Mouse (Mus musculus): ENCODE measurements at regions not wholly inside any gene's neighbourhood (a gene's known extent, or its start where the extent isn't known, plus 50 kb on each side); places are given as distances from the start of the nearest gene placed in this dataset.

DNA sequence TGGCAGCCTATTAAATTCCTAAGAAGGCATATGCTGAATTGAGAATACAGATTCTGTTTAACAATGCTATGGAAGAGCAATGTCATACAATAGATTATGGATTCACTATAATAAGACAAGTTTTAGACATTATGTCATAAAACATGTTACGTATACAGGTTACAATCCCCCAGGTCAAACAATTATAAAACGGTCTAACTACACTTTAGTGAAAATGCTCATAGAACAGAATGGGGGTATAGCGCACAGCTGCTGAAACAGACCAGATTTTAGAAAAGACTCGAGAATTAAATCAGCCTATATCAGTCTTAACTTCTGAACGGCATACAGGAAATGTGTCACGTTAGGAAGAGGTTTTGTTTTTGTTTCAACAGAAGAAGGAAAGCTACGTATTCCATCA is 660.5 kb upstream of the Sel1l start:
- no peak for DNase-seq (ENCODE audit: inconsistent age in 2 of 2, low spot score in 1 of 2)

DNA sequence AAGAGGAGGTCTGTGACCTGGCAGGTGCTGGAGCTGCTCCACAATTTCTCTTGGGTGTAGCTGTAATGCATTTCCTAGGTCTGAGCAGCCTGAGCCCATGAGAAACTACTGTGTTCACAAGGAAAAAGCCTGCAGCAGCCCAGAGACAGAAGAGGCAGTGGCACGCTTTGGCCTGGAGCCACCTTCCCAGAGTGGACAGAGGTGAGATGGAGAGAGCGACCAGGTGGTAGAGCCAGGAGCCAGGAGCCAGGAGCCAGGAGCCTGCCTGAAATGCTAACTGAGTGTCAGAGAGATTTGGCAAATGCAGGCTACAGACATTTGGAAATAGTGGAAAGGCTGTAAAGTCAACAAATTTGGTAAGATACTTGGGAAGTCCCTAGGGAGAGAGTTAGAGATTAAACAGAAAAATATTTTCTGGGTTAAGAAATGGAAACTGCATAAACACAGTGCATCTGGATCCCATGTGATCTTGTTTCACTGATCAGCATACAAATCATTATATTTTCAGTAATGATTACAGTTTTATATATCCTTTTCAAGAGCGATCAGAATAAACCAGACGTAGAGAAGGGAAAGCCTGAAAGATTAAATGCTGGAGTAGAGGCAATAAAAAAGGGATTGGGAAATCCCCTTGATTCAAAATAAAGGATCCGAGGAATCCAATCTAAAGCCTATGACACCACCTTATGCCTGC is 660.0 kb upstream of the Sel1l start:
- DNase-seq (ENCODE audit: inconsistent age in 2 of 2, low spot score in 1 of 2) = no peak

DNA sequence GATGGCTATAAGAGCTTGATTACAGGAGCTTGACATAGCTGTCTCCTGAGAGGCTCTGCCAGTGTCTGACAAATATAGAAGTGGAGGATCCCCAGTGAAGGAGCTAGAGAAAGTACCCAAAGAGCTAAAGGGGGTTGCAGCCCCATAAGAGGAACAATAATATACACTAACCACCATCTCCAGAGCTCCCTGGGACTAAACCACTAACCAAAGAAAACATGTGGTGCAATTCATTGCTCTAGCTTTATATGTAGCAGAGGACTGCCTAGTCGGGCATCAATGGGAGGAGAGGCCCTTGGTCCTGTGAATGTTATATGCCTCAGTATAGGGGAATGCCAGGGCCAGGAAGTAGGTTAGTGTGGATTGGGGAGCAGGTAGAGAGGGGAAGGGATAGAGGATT is 635.0 kb upstream of the Sel1l start:
- no peak for DNase-seq (ENCODE audit: inconsistent age in 2 of 2, low spot score in 1 of 2)

DNA sequence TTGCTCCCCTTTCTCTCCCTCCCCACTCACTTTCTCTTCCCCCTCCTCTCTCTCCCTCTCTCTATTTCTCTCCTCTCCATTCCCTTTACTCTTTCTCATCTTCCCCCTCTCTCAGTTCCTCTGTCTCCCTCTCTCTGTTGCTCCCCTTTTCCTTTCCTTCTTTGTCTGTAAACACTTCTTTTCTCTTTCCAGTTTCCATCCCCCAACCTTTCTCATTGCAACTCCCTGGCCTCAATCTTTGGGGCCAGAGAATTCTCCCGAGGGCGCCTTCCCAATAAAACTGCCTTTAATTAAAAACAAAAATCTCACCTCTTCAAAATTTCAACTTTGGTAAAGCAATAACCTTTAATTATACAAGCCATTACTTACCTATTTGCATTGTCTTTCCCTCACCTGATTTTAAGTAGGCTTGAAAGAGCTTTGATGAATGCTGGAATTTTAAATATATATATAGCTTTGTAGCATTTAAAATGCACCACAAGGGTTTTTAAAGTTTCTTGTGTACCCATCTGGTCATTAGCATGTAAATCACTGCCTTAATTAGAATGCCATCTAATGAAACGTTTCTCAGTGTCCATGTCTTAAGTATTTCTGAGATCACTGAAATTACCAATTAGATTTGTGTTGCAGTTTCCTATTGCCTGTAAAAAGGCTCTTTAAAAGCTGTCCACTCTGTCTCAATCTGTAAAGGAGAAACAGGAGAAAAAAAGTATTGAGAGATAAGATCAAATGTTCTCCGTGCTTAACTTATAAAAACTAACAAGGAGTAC is 625.5 kb upstream of the Sel1l start:
- no peak for DNase-seq (ENCODE audit: inconsistent age in 2 of 2, low spot score in 1 of 2)

DNA sequence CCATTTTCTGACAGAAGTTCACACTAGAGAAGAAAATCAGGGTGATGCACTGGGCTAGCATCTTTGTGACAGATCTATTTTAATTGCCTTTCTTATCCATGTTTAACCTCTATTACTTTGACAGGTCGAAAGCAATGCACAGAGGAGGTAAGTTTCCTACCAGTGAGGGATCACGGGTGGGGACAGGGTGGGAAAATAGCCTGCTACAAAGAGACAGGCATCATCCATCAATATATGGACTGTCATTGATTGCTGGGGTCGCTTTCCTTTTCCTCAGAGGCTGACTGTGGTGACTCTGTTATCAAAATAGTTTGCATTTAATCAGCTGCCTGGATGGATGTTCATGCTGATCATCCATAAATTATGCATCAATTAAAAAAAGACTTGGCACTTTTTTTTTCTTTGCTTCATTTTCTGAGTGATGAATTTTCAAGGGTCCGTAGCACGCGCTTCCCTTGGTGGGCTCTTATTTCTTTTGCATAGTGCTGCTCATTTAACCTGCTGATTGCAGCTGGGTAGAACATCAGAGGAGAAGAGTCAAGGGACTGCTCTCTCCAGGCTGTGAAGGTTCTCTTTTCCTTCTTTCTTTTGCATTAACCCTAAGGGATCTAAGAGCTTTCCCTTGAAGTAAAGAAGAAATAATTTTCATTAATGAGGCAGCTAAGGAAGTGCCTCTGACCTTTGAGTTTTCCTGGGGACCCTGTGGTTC is 602.3 kb upstream of the Sel1l start:
- DNase-seq (ENCODE audit: inconsistent age in 2 of 2, low spot score in 1 of 2) = no peak

DNA sequence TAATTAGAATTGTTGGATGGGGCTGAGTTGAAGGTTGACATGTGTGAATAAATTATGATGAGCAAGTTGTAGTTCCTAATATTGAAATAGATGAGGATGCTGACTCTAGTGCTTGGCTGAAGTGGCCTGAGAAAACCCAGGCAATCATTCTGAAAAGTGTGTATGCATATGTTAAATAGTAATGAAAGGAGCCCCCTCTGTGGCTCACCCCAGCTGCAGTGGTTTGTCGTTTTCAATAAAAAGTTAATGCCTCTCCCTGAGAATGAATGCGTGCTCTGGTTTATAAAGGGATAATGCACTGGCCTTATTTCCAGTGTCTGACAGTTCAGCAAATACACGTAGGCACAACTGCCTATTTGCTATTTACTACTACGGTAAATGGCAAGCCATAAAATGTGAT is 569.5 kb upstream of the Sel1l start:
- DNase-seq (ENCODE audit: inconsistent age in 2 of 2, low spot score in 1 of 2) = no peak

DNA sequence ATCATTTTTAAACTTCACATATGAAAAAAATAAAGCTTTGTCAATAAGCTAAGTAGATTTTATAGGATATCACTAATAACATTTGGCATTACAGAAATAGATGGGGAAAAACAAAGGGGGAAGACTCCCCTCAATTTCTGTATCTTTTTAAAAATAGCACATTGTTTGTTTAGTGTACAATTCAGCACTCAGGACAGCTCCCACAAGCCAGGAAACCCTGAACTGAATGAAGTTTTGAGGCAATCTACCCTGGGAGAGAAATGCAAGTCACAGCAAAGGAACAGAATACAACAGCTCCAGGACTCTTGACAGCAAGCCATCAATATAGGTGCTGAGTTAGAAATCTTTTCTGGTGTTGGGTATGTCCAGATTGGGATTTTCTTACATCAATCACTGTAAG is 556.5 kb upstream of the Sel1l start:
- DNase-seq (ENCODE audit: inconsistent age in 2 of 2, low spot score in 1 of 2) = no peak

DNA sequence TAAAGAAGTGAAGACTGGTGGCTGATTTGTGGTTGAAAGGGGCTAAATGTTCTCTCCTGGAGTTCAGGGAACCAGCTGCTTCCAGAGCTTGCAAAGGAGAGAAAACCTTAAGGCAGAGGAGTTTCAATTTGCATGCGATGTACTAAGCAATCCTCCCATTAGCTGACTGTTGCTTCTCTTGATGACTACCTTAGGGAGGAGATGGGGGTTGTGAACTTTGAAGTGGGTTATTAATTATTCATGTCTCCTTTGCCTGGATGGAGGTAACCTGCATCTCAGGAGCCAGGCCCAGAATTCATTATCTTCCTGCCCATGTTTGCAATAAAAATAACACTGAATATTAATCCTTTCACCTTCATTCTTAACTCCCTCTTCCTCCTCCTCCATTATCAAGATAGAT is 552.0 kb upstream of the Sel1l start:
- DNase-seq (ENCODE audit: inconsistent age in 2 of 2, low spot score in 1 of 2) = no peak

DNA sequence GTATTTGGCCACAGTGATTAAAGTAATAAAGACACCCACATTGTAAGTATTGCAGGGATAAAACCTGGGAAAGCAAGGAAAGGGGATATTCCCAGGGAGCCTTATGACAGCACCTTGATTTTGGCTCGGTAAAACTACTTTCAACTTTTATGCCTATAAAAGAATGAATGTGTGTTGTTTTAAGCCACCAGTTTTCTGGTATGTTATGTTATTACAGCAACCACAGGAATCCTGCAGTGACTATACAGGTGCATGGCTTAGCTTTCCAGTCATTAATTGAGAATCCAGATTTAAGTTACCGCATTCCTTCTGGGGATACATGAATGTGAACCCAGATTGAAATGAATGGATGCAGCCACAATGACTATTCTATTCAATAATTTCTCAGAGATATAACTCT is 537.2 kb upstream of the Sel1l start:
- no peak for DNase-seq (ENCODE audit: inconsistent age in 2 of 2, low spot score in 1 of 2)

DNA sequence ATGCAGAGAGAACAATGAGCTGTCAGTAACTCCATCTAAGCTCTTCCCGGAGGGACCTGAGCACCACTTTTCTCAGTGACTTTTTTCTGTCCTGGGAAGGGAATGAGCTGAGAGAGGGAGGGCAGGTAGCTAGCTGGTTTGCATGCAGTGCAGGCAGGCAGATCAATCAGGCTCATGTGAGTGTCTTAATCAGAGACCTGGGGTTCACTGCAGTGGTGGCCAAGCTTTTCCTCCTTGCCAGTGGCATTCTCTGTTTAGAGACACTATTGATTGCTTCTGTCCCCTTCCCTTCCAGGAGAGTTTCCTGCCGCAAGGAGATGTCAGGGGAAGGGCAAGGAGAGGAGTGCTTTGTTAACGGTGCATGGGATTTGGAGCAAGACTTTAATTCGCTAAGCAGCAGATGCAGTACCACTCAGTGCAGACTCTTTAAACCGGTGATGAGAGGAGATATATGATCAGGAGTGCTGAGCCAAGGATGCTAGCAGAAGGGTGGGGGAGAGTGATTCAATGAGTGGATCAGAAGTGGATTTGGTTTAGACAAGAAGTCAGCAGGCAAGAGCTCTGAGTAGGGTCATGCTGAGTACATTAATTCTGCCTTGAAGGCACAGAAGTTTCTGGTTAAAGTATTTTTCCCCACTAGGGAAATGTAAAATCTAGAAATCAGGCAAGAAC is 535.4 kb upstream of the Sel1l start:
- DNase-seq (ENCODE audit: inconsistent age in 2 of 2, low spot score in 1 of 2) = no peak

DNA sequence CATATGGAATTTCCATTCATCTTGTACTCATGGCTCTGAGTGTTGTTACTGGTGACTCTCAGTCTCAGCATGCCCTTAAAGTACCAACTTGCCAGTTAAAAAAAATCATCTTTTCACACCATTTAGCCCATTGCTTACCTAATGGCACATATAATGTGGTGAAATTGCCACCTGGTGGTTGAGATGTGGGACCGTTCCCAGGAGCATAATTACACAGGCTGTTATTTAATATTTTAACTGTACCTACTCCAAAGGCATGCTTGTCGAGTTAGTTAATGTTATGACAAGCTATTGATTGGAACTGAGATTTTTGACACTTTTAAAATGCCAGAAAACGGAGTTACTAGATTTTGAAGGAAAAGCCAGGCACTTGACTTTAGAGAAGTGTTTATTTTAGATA is 530.2 kb upstream of the Sel1l start:
- no peak for DNase-seq (ENCODE audit: inconsistent age in 2 of 2, low spot score in 1 of 2)

DNA sequence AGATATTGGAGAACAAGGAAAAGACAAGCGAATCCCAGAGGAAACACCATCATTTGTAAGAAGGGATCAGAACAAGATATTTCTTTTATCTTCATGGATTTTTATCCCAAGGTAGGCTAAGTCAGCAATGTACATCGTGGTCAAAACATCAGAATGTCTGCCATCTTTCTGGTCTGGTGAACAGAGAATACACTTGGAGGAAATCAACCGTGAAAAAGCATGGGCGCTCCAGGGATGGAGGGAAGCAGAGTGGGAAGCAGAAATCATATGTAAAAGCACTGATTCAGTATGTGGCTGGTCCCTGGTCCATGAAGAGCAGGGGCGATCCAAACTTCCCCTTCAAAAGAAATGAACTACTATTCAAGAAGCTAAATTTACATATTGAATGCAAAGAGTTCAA is 517.0 kb upstream of the Sel1l start:
- no peak for DNase-seq (ENCODE audit: inconsistent age in 2 of 2, low spot score in 1 of 2)

DNA sequence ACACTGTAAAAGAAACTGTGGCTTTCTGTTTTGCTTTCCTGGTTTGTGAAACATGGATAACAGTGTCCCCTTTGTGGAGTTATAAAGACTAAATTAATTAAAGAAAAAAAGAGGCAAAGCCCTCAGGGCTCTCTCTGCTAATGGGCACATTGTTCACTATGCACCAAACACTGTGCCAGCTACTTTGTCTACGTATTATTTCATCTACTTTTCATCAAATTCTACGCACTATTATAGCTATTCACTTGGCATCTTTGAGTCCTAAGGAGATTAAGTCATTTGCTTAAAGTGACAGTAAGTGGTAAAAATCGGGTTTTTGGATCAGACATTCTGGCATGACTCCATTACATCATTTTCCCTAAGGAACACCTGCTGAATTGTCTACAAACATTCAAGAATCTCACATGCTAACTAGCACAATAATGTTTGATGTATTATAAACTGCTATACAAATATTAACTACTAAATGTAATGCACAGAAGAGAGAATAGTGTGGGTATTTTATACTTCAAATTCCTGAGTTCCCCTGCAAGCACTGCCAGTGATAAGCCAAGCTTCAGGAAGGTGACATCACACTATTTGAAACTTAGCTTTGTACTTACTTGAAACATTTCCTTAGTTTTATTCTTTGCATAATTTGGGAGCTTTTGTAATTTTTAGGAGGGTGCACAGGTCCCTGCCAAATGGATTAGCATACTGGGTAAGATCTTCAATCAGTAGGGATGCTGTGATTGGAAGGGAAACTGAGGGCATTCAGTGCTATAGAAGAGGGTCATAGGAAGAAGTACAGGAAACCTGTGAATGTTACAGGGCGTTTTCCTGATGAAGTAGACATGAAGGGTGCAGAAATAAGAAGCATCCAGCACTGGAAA is 504.7 kb upstream of the Sel1l start:
- DNase-seq (ENCODE audit: inconsistent age in 2 of 2, low spot score in 1 of 2) = no peak

DNA sequence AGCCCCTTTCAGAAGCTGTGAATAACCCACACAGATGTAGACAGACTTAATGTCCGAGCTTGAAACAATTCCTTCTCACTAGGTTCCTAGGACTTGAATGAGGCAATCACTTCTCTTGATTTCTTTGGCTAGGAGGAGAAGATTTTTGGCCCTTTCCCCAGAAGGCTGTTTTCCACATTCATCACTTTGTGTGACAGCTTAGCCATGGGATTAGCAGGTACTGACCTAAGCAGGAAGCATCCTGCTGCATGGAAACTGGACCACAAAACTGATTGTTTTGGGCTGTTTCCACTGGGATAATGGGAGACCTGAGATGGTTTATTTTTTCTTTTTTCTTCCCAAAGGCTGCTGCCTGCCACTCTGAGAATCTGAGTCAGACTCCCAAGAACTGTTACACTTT is 469.3 kb upstream of the Sel1l start:
- DNase-seq (ENCODE audit: inconsistent age in 2 of 2, low spot score in 1 of 2) = peak in 1 of 2 experiments; percentile 28

DNA sequence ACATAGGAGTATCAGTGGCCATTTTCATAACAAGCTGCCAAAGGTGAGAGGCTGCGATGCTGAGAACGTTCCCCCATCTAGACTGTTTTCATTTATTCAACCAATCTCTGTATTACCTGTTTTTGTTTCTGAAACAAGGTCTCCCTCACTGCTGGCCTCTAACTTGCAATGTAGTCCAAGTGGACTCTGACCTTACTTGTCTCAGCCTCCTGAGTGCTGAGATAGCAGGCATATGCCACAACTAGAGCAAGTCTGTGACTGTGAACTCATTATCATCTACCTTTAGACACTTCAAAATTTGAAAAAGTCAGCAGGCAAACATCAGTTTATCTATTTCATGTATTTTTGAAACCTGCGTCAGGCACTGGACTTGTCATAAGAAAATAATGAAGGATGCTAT is 468.7 kb upstream of the Sel1l start:
- DNase-seq (ENCODE audit: inconsistent age in 2 of 2, low spot score in 1 of 2) = no peak

DNA sequence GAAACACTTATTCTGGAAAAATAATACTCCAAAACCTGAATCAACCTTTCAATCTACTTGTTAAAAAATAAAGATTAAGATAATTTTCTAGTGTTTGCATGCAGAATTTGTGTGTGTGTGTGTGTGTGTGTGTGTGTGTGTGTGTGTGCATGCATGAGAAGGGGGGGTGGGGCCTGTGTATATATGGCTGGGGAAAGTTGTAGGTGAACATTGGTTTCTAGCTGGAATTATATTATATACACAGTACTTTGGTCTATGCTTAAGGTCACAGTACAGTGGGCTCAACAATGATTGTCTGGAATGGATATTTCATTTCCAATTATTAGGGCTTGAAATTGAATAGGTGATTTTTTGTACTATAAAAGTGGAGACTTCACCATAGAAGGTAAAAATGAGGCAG is 467.3 kb upstream of the Sel1l start:
- DNase-seq (ENCODE audit: inconsistent age in 2 of 2, low spot score in 1 of 2) = no peak

DNA sequence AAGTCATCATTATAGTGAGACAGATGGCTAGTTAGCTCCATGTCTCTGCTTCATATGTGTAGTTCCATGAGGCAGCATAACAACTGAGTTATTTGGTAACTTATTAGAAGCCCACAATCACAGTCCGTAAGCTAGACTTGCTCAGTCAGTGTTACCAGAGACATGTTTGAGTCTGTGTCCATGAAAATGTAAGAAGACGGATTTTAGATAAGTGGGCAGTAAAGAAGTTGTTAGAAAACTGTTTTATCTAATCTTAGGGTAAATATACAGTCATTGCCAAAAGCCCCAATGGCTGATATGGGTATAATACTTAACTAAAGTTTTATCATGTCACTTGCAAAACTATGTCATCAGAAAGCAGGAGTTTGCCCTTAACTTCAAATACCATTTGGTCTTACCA is 466.9 kb upstream of the Sel1l start:
- DNase-seq (ENCODE audit: inconsistent age in 2 of 2, low spot score in 1 of 2) = no peak

DNA sequence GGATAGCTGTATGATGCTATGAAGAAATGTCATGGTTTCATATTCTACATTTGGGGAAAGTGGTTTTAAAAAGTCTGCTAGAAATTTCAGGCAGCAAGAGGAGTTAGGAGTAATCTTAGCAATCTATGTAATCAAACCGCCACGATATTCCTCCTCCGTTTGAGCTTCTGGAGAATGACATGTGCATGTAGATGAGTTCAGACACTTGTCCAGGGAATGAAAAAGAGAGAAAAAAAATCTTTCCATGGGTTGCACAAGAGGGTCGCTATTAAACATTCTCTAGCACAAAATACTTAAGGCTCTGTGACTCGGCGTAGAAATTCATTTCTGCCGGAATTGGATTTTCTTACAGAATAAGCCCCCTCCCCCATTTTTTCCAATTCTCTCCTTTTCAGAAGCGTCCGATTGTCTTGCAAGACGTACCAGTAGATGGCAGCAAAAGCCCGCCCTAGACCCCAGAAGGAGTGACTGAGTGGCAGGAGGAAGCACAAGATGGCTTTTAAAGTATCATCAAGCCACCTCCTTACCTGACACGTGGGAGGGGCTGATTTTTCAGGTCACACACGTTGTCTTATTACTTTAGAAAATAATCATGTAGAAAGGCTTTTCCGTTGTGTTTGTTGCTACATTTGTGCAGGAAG is 454.1 kb upstream of the Sel1l start:
- peak; percentile 34 to 82 for DNase-seq (ENCODE audit: inconsistent age in 2 of 2, low spot score in 1 of 2)

DNA sequence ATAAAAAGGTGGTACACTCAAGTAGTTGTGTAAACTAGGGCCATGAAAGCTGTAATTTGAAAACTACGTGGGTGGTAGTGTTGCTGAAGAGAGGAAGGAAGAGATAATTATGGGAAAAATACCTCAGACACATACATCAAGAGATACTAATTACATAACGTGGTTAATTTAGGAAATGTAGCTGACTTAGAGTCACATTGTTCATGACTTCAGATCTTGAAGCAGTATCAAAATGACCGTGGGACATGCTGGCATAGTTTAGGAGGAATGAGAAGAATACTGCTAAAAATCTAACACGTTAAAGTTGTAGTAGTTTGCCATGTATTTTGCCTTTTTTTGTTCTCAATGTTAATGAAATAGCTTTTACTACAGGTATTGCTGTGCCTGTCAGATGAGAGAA is 445.9 kb upstream of the Sel1l start:
- no peak for DNase-seq (ENCODE audit: inconsistent age in 2 of 2, low spot score in 1 of 2)

DNA sequence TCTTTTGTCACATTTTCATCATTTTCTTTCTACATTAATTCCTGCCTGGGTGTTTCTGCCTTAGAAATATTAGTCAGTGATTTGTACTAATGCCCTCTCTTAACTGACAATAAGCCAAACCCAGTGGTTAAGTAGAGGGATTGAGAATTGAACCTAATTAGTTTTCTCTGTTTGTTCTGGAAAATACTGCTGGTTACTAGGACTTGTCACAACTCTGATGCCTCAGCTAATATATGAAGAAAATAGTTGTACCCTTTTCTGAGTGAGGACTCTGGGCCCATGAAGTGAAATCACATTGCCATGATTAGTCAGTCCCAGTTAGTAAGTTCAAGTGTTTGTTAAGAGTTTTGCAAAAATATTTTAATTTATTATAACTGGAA is 444.4 kb upstream of the Sel1l start:
- DNase-seq (ENCODE audit: inconsistent age in 2 of 2, low spot score in 1 of 2) = no peak

Data from adrenal gland, adult (tissue).